Mouse (Mus musculus) liver, postnatal 0 days (tissue): ENCODE results near the gene Ppfibp1.

Experiments
- CTCF ChIP-seq: sonication (generic); IDR thresholded peaks from 2 replicates; pipeline ENCODE4 v1.5.1; 2016; ENCODE audit warnings: antibody characterized with exemption, low read depth
- EP300 ChIP-seq: IDR thresholded peaks from 2 replicates; pipeline ENCODE4 v1.6.1; 2016; ENCODE audit warnings: antibody characterized with exemption, low read depth, mild to moderate bottlenecking

DNA sequence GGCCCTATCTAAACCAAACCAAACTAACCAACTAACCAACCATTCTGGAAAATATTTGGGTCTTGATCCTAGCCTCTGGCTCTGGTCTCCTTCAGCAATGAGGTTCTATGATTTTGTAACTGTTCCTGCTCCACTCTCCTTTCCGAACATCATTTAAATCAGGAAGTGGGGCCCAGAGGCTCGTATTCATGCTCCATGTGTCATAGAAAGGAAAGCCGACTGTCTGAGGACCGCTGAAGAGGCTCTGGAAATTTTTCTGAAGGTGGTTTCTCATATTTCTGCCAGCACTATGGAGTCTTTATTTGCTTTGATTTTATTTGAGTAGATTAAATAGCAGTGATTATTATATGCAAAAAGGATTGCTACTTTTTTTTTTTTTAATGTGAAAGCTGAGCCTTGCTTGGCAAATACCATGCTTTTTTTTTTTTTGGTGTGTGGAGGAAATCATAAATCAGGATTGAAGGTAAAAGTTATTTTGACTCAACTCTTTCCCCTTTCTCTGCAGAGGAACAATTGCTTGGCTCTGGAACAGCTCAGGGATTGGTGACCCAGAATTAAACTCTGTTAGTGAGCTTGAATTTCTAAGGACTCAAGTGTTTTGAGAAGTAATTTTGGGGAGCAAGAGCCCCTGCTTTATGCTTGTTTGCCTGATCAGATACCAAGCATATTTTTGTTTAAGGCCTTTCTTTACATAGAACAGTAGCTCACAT, 25.4 kb downstream of the Ppfibp1 start:
- no peak for TF ChIP-seq CTCF
- no peak for TF ChIP-seq EP300
